Mouse (Mus musculus) liver, postnatal 0 days (tissue): ENCODE results near the gene Scgb1a1. TPM values are rescaled to one million over a fixed set of nuclear protein-coding genes. Genes with fewer than 3 reads are reported as not detected.
A peak's percentile ranks its signal among the peaks of the same experiment; 100 is the strongest.

Experiments
- ATAC-seq: fragments of 200-750 bp; cut with Nextera tagmentation; 2 replicates; pipeline ENCODE4 v1.8.0; 2017; ENCODE audit warnings: mild to moderate bottlenecking, moderate library complexity
- DNase-seq: peaks from one replicate; pipeline ENCODE4 v3.0.0-alpha.2; 2016
- H3K27ac ChIP-seq: fragments of 300-500 bp; sonication (generic); 2 replicates; pipeline ENCODE4 v1.5.1; 2014; ENCODE audit warnings: antibody characterized with exemption, moderate library complexity, mild to moderate bottlenecking, low read depth
- H3K27me3 ChIP-seq: fragments of 300-500 bp; sonication (generic); 2 replicates; pipeline ENCODE4 v1.6.1; 2014; ENCODE audit warnings: low read length, control low read depth, mixed read lengths; ENCODE audit not compliant: insufficient read depth
- H3K36me3 ChIP-seq: fragments of 300-500 bp; sonication (generic); replicated peaks from 2 replicates; pipeline ENCODE4 v1.6.1; 2014; ENCODE audit warnings: mild to moderate bottlenecking, control low read depth, low read length, moderate library complexity, mixed read lengths; ENCODE audit not compliant: insufficient read depth
- H3K4me1 ChIP-seq: fragments of 300-500 bp; sonication (generic); 2 replicates; pipeline ENCODE4 v1.6.1; 2014; ENCODE audit warnings: antibody characterized with exemption, mild to moderate bottlenecking, control low read depth; ENCODE audit not compliant: insufficient read depth
- H3K4me2 ChIP-seq: fragments of 300-500 bp; sonication (generic); 2 replicates; pipeline ENCODE4 v1.6.1; 2014; ENCODE audit warnings: low read depth, mild to moderate bottlenecking, low read length, moderate library complexity, mixed read lengths
- H3K4me3 ChIP-seq: fragments of 300-500 bp; sonication (generic); 2 replicates; pipeline ENCODE4 v1.5.1; 2014; ENCODE audit warnings: low read depth, low read length
- H3K9ac ChIP-seq: fragments of 300-500 bp; sonication (generic); replicated peaks from 2 replicates; pipeline ENCODE4 v1.6.1; 2014; ENCODE audit warnings: mild to moderate bottlenecking, moderate library complexity
- H3K9me3 ChIP-seq: fragments of 300-500 bp; sonication (generic); 2 replicates; pipeline ENCODE4 v1.6.1; 2016; ENCODE audit warnings: mild to moderate bottlenecking, control low read depth, low read length, mixed read lengths
- CTCF ChIP-seq: sonication (generic); IDR thresholded peaks from 2 replicates; pipeline ENCODE4 v1.5.1; 2016; ENCODE audit warnings: antibody characterized with exemption, low read depth
- EP300 ChIP-seq: IDR thresholded peaks from 2 replicates; pipeline ENCODE4 v1.6.1; 2016; ENCODE audit warnings: antibody characterized with exemption, low read depth, mild to moderate bottlenecking
- WGBS: fragments of 180-500 bp; shearing (Covaris S2); extraction: QIAGEN DNeasy Blood & Tissue Kit; methylation state at CpG from one replicate; pipeline ENCODE4 v1.1.7; 2014; ENCODE audit not compliant: insufficient replicate concordance; 5-methylcytosine and 5-hydroxymethylcytosine counted together
- polyA plus RNA-seq: library from polyadenylated mRNA; unstranded; fragments of >200 nt; fragmentation: Nextera tagmentation; extraction: Ambion mirVana; gene quantifications from 2 replicates; pipeline ENCODE4 v1.2.1, GENCODE M21; 2015

Scgb1a1 gene
- polyA plus RNA-seq, 1 experiment from 2014 or later, result 0.85 TPM

DNA sequence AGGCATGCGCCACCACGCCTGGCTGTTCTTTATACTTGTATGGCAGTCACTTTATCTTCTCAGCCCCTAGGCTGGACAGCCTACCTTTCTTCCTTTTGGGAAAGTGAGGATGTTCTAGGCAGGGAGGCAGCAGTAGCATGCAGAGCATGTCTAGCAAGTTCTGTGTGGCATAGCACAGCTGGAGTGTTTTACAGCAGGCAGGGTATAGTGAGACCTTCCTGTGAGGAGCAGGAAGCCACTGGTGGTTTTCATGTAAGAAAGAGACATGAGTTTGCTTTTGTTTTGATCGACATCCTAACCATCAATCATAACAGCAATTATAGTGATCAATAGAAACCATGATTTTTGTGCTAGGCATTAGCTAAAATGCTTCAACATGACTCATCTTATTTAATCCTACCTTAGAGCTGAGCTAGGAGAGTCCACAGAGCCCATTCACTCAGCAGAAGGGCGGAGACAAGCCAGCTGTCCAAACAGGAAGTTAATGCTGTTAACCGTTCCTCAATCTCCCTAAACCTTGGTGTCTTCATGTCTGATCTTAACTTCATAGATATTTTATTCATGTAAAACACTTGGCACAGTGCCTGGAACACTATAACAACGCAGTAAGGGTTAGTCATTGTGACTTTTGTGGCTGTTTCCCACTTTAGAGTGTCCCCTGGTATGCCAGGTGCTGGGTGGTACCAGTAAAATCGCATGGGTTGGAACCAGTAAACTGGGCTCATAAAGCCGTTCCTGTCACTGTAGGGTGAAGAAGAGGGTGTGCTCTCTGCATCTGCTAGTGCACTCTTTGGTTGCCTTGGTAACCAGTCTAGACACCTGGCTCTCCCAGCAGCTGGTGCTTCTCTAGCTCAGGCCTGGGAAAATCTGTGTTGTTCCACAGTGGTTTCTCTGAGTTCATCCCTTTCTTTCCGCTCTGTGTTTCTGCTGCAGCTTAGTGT is 21.9 kb downstream of the Scgb1a1 start:
- no peaks in the 10 kb centered on the region for H3K9me3 ChIP-seq
- no peaks in the 10 kb centered on the region for H3K27me3 ChIP-seq
- no peak for DNase-seq
- H3K4me2 ChIP-seq, result peak overlapping the region; percentile 36; the same call in 1 of the 2 replicates
- peak; percentile 45 for ATAC-seq
- peak overlapping the region; percentile 52; the same call in 1 of the 2 replicates for H3K27ac ChIP-seq
- H3K4me1 ChIP-seq, result peaks cover 23% of the 10 kb centered on the region
- 45% methylated on average over 9 of the region's 9 CpGs for WGBS
- no peaks in the 10 kb centered on the region for H3K36me3 ChIP-seq
- no peak overlapping the region for H3K9ac ChIP-seq
- H3K4me3 ChIP-seq, result no peak overlapping the region
- peak; percentile 32; the same call in 1 of the 2 replicates for TF ChIP-seq EP300
- TF ChIP-seq CTCF, result no peak

GRCm38 (mm10) chr19:9063831-9064230 is 23.9 kb downstream of the Scgb1a1 start:
- Histone ChIP-seq H3K9ac (no peak overlapping the region), H3K36me3 (no peaks in the 10 kb centered on the region), H3K4me2 (no peak overlapping the region), H3K27ac (no peak overlapping the region), H3K4me3 (no peak overlapping the region), H3K4me1 (peaks cover 9% of the 10 kb centered on the region), H3K9me3 (no peaks in the 10 kb centered on the region), H3K27me3 (no peaks in the 10 kb centered on the region)
- TF ChIP-seq CTCF (no peak), EP300 (no peak)
- no peak for DNase-seq
- ATAC-seq, result no peak
- 78% methylated on average over 3 of the region's 3 CpGs for WGBS

GRCm38 (mm10) chr19:9062822-9063221 is 24.9 kb downstream of the Scgb1a1 start:
- no peaks in the 10 kb centered on the region for H3K9me3 ChIP-seq
- no peak for TF ChIP-seq EP300
- no peak for TF ChIP-seq CTCF
- H3K27ac ChIP-seq, result no peak overlapping the region
- H3K36me3 ChIP-seq, result no peaks in the 10 kb centered on the region
- no peak overlapping the region for H3K9ac ChIP-seq
- no peak overlapping the region for H3K4me2 ChIP-seq
- H3K4me3 ChIP-seq, result no peak overlapping the region
- peaks cover 9% of the 10 kb centered on the region for H3K4me1 ChIP-seq
- WGBS, result 51% methylated on average over 2 of the region's 2 CpGs
- ATAC-seq (no peak), DNase-seq (no peak)
- H3K27me3 ChIP-seq, result no peaks in the 10 kb centered on the region

DNA sequence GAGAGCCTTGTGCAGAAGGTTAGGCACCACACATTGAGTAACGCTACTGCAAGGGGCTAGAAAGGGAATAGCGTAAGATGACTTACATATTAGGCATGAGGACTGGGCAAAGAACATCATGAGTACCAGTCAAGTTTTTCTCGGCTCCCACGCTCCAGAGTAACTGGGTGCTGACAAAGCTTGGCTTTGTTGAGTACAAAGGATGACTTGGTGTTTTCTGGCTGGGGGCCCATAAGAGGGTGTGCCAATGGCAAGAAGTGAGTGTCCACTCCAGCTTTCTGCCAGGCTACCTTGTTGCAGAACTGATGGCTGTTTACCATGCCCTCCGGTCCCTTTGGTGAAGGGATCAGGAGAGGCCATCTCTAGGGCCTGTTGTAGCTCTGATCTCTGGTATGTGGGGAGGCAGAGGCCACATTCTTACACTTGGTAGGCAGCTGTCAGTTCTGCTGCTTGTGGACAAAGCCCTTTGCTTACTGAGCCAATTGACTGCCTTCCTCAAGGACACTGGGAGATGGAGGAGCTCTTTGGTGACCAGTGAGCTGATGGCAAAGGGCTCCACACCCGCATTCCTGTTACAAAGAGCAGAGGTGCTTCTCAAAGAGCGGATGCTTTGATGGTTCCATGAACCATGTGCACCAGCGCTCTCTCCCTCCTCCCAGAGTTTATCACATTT is 26.4 kb downstream of the Scgb1a1 start:
- Histone ChIP-seq H3K27me3 (no peaks in the 10 kb centered on the region), H3K4me1 (peaks cover 7% of the 10 kb centered on the region), H3K4me2 (no peak overlapping the region), H3K9ac (no peak overlapping the region), H3K4me3 (no peak overlapping the region), H3K27ac (no peak overlapping the region), H3K9me3 (no peaks in the 10 kb centered on the region), H3K36me3 (no peaks in the 10 kb centered on the region)
- TF ChIP-seq CTCF, result no peak
- no peak for TF ChIP-seq EP300
- DNase-seq (no peak), ATAC-seq (no peak)
- 89% methylated on average over 8 of the region's 8 CpGs for whole genome bisulfite sequencing

- no peak overlapping the region for H3K27ac ChIP-seq
- no peak overlapping the region for H3K9ac ChIP-seq
- 64% methylated on average over 4 of the region's 4 CpGs for WGBS
- no peaks in the 10 kb centered on the region for H3K9me3 ChIP-seq
- H3K4me3 ChIP-seq, result no peak overlapping the region
- TF ChIP-seq EP300 (no peak), CTCF (no peak)
- H3K36me3 ChIP-seq, result no peaks in the 10 kb centered on the region
- H3K4me1 ChIP-seq, result peaks cover 2% of the 10 kb centered on the region; the same call in 1 of the 2 replicates
- no peak for ATAC-seq
- no peak overlapping the region for H3K4me2 ChIP-seq
- H3K27me3 ChIP-seq, result no peaks in the 10 kb centered on the region
- DNase-seq, result no peak
These were observed 27.7 kb downstream of the Scgb1a1 start for GRCm38 (mm10) chr19:9060103-9060502.

- Histone ChIP-seq H3K27ac (no peak overlapping the region), H3K36me3 (no peaks in the 10 kb centered on the region), H3K9me3 (no peaks in the 10 kb centered on the region), H3K4me3 (no peak overlapping the region), H3K27me3 (no peaks in the 10 kb centered on the region), H3K4me1 (peaks cover 2% of the 10 kb centered on the region; the same call in 1 of the 2 replicates), H3K9ac (no peak overlapping the region), H3K4me2 (no peak overlapping the region)
- TF ChIP-seq EP300 (no peak), CTCF (no peak)
- WGBS, result 80% methylated on average over 7 of the region's 7 CpGs
- ATAC-seq (no peak), DNase-seq (no peak)
These were observed 28.4 kb downstream of the Scgb1a1 start for GRCm38 (mm10) chr19:9059391-9059790.
